Mouse (Mus musculus) kidney, adult 11 months (tissue): ENCODE results near the gene Gp5.

Source experiments
- DNase-seq: peaks from one replicate; pipeline ENCODE4 v3.0.0; 2022

The Gp5 gene

GRCm38 (mm10) chr16:30275558-30276340, 34.8 kb downstream of the Gp5 start:
- DNase-seq, result no peak

GRCm38 (mm10) chr16:30273065-30273464, 37.5 kb downstream of the Gp5 start:
- no peak for DNase-seq

- no peak for DNase-seq
Observed at GRCm38 (mm10) chr16:30271941-30272595, 38.5 kb downstream of the Gp5 start.

GRCm38 (mm10) chr16:30271223-30271761, 39.3 kb downstream of the Gp5 start:
- no peak for DNase-seq

- DNase-seq, result no peak
Observed at GRCm38 (mm10) chr16:30267359-30267758, 43.2 kb downstream of the Gp5 start, which contains the start of gene Cpn2. Cpn2 (minus strand) TSS chr16:30267499.

GRCm38 (mm10) chr16:30266561-30266960, 44.0 kb downstream of the Gp5 start:
- no peak for DNase-seq

- DNase-seq, result no peak
Observed at GRCm38 (mm10) chr16:30265611-30266010, 45.0 kb downstream of the Gp5 start.

GRCm38 (mm10) chr16:30263156-30263555, 47.4 kb downstream of the Gp5 start:
- no peak for DNase-seq

- DNase-seq, result peak; percentile 47
Observed at GRCm38 (mm10) chr16:30262664-30263063, 47.9 kb downstream of the Gp5 start.

- no peak for DNase-seq
Observed at GRCm38 (mm10) chr16:30262157-30262556, 48.4 kb downstream of the Gp5 start.

- no peak for DNase-seq
Observed at GRCm38 (mm10) chr16:30261341-30261740, 49.2 kb downstream of the Gp5 start.

- DNase-seq, result peak; percentile 68
Observed at GRCm38 (mm10) chr16:30260012-30260635, 50.5 kb downstream of the Gp5 start.

- no peak for DNase-seq
Observed at GRCm38 (mm10) chr16:30259444-30259843, 51.1 kb downstream of the Gp5 start.

- DNase-seq, result no peak
Observed at GRCm38 (mm10) chr16:30258441-30258840, 52.1 kb downstream of the Gp5 start.

- DNase-seq, result no peak
Observed at GRCm38 (mm10) chr16:30257718-30258117, 52.9 kb downstream of the Gp5 start.
